Mouse (Mus musculus): ENCODE measurements around the gene St14. TPM values are rescaled to one million over a fixed set of nuclear protein-coding genes. Genes with fewer than 3 reads are reported as not detected.
A peak's percentile ranks its signal among the peaks of the same experiment; 100 is the strongest.

The St14 gene
- polyA plus RNA-seq, 1 experiment from 2014 or later, result 1.3 TPM

DNA sequence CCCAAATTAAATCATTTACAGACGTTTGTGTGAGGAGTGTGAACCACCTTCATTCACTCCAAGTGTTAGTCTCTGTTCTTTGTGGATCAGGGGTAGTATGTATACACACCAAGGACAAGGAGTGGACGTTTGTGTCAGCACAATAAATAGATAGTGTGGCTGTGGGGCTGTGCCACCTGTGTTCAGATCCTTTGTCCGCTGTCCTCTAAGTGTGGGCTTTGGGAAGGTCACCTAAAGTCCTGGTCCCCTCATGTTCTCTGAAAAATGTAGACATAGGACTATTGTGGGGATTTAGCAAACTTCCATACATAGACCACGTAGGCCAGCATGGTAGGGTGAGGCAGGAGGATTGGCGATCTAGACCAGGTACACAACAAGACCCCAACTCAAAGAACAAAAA is 46.1 kb downstream of the St14 start:
- no peak overlapping the region for H3K27ac ChIP-seq (ENCODE audit: low read length)
- no peak overlapping the region for H3K4me2 ChIP-seq (ENCODE audit: low read length)
- no peaks in the 10 kb centered on the region for H3K27me3 ChIP-seq (ENCODE audit: control insufficient read depth, insufficient read depth, low read depth, low read length)
- no peak overlapping the region for H3K4me3 ChIP-seq (ENCODE audit: low read depth, low read length)
- H3K36me3 ChIP-seq (ENCODE audit: control insufficient read depth, insufficient read depth, low read length), result no peaks in the 10 kb centered on the region
- H3K9ac ChIP-seq (ENCODE audit: low read depth, low read length), result no peak overlapping the region
- ATAC-seq, result no peak
- no peaks in the 10 kb centered on the region for H3K4me1 ChIP-seq (ENCODE audit: control insufficient read depth, insufficient read depth, low read length)
- no peaks in the 10 kb centered on the region for H3K9me3 ChIP-seq (replicated peaks; ENCODE audit: control insufficient read depth, low read length, poor library complexity, severe bottlenecking)
- WGBS, result 76% methylated on average over 5 of the region's 5 CpGs

DNA sequence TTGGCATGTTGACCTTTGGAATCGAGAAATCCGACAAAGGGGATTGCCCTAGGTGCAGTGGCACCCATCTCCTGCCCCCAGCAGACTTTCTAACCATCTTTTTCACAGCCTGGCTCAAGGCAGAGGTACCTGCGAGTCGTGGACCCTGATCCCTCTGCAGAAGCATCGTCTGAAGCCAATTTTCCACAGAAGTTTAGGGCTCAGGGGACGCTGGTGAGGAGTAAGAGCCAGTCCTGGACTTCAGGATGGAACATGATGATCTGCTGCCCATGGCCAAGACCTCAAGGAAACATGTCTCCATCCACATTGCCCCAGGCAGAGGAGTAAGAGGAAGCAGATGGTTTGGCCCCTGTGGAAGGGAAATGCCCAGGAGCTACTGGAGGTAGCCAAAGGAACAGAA is 48.9 kb downstream of the St14 start:
- Histone ChIP-seq H3K4me1 (ENCODE audit: control insufficient read depth, insufficient read depth, low read length) (no peaks in the 10 kb centered on the region), H3K27me3 (ENCODE audit: control insufficient read depth, insufficient read depth, low read depth, low read length) (no peaks in the 10 kb centered on the region), H3K9me3 (replicated peaks; ENCODE audit: control insufficient read depth, low read length, poor library complexity, severe bottlenecking) (no peaks in the 10 kb centered on the region), H3K27ac (ENCODE audit: low read length) (no peak overlapping the region), H3K4me3 (ENCODE audit: low read depth, low read length) (no peak overlapping the region), H3K4me2 (ENCODE audit: low read length) (no peak overlapping the region), H3K36me3 (ENCODE audit: control insufficient read depth, insufficient read depth, low read length) (no peaks in the 10 kb centered on the region), H3K9ac (ENCODE audit: low read depth, low read length) (no peak overlapping the region)
- ATAC-seq, result no peak
- 76% methylated on average over 6 of the region's 6 CpGs for WGBS

DNA sequence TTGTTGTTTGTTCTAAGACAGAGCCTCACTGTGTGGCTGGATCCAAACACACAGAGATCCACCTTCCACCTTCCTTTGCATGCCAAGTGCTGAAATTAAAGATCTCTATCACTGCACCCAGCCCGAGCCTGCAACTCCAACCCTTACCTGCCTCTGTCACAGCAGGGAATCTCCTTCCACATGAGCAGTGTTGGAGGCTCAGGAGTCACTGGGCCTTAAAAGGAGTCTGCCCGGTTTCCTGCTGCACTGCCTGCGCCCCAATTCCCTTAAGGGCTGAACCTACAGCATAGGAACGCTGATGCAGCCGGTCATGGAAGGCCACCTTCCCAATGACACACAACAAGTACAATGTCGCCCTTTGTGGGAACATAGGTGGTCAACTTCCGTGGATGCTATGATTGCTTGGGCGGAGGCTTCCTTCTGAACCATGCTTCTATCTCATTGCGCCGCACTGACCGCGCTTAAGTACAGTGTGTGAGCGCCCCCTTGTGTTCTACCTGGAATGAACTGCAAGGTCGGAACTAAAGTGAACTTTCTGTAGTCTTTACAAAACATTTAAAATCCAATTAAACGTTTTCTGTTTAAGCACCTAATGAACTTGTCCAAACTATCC is 49.5 kb downstream of the St14 start:
- whole genome bisulfite sequencing, result 4% methylated on average over 15 of the region's 15 CpGs
- peak; percentile 63 for ATAC-seq
- peak overlapping the region; percentile 27 for H3K4me3 ChIP-seq (ENCODE audit: low read depth, low read length)
- H3K27ac ChIP-seq (ENCODE audit: low read length), result no peak overlapping the region
- no peaks in the 10 kb centered on the region for H3K27me3 ChIP-seq (ENCODE audit: control insufficient read depth, insufficient read depth, low read depth, low read length)
- no peaks in the 10 kb centered on the region for H3K9me3 ChIP-seq (replicated peaks; ENCODE audit: control insufficient read depth, low read length, poor library complexity, severe bottlenecking)
- H3K4me1 ChIP-seq (ENCODE audit: control insufficient read depth, insufficient read depth, low read length), result no peaks in the 10 kb centered on the region
- H3K4me2 ChIP-seq (ENCODE audit: low read length), result peak overlapping the region; percentile 54
- H3K36me3 ChIP-seq (ENCODE audit: control insufficient read depth, insufficient read depth, low read length), result no peaks in the 10 kb centered on the region
- H3K9ac ChIP-seq (ENCODE audit: low read depth, low read length), result peak overlapping the region; percentile 50; the same call in 1 of the 2 replicates

DNA sequence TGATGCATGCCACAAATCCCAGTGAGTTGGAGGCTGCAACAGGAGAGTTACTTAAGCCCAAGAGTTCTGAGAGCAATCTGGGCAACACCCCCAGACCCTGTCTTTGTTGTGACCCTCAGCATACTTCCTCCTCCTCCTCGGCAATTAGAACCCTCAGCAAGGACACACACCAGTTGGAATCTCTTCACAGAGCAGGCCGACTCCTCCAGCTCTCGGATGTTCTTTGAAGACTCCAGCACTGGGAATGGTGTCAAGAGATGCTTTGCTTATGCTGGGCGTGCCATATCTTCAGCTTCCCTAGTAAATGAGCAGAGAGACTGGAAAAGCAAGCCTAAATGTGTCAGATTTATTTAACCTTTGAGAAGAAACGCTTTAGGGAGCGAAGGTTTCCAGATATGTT is 50.9 kb downstream of the St14 start:
- no peaks in the 10 kb centered on the region for H3K4me1 ChIP-seq (ENCODE audit: control insufficient read depth, insufficient read depth, low read length)
- no peaks in the 10 kb centered on the region for H3K36me3 ChIP-seq (ENCODE audit: control insufficient read depth, insufficient read depth, low read length)
- no peak overlapping the region for H3K27ac ChIP-seq (ENCODE audit: low read length)
- no peak overlapping the region for H3K4me3 ChIP-seq (ENCODE audit: low read depth, low read length)
- H3K9me3 ChIP-seq (replicated peaks; ENCODE audit: control insufficient read depth, low read length, poor library complexity, severe bottlenecking), result no peaks in the 10 kb centered on the region
- 76% methylated on average over 6 of the region's 6 CpGs for WGBS
- H3K27me3 ChIP-seq (ENCODE audit: control insufficient read depth, insufficient read depth, low read depth, low read length), result no peaks in the 10 kb centered on the region
- no peak overlapping the region for H3K9ac ChIP-seq (ENCODE audit: low read depth, low read length)
- ATAC-seq, result no peak
- no peak overlapping the region for H3K4me2 ChIP-seq (ENCODE audit: low read length)

DNA sequence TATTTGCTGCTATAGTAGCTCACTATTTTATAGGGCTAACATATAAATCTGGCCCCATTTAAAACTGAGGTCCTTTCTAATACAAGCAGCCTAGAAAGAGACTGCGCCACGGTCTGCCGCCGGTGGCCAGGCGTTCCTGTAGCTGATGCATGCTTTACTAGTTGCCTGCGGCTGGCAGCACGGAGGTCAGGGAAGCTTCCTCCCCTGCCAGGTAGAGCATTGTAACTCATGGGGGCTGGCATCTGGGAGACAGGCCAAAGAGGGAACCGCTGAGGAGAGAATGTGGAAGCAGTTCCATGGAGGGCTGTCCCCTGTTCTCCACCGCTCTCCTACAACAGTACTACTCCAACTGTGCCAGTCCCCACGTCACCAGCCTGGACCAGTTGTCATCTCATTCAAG is 56.8 kb downstream of the St14 start:
- Histone ChIP-seq H3K36me3 (ENCODE audit: control insufficient read depth, insufficient read depth, low read length) (no peaks in the 10 kb centered on the region), H3K4me1 (ENCODE audit: control insufficient read depth, insufficient read depth, low read length) (no peaks in the 10 kb centered on the region), H3K9ac (ENCODE audit: low read depth, low read length) (no peak overlapping the region), H3K9me3 (replicated peaks; ENCODE audit: control insufficient read depth, low read length, poor library complexity, severe bottlenecking) (no peaks in the 10 kb centered on the region), H3K27me3 (ENCODE audit: control insufficient read depth, insufficient read depth, low read depth, low read length) (no peaks in the 10 kb centered on the region), H3K27ac (ENCODE audit: low read length) (no peak overlapping the region), H3K4me2 (ENCODE audit: low read length) (no peak overlapping the region), H3K4me3 (ENCODE audit: low read depth, low read length) (no peak overlapping the region)
- ATAC-seq, result no peak
- WGBS, result 87% methylated on average over 10 of the region's 10 CpGs

DNA sequence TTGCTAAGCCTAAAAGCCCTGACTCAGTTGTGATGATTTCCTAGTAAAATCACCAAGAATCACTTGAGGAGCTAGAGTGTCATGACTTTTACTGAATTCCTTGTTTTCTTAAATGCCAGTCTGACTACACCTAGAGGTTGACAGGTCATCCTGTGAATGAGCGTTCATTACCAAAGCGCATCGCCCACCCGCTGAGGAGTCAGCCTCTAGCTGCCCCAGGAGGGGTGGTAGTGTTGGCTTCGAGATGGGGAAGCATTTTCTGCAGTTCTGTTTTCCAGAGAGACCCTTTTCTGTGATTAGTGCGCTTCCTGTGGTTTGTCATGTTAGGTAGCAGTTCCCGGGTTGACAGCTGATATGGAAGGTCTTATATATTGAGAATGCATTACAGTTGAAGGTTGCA is 57.9 kb downstream of the St14 start:
- H3K9me3 ChIP-seq (replicated peaks; ENCODE audit: control insufficient read depth, low read length, poor library complexity, severe bottlenecking), result no peaks in the 10 kb centered on the region
- H3K27ac ChIP-seq (ENCODE audit: low read length), result no peak overlapping the region
- 83% methylated on average over 7 of the region's 7 CpGs for WGBS
- ATAC-seq, result no peak
- H3K4me2 ChIP-seq (ENCODE audit: low read length), result no peak overlapping the region
- no peak overlapping the region for H3K4me3 ChIP-seq (ENCODE audit: low read depth, low read length)
- H3K36me3 ChIP-seq (ENCODE audit: control insufficient read depth, insufficient read depth, low read length), result 0 out of 2 replicates have a peak, but pooled peaks cover under 1% of the 10 kb centered on the region
- H3K4me1 ChIP-seq (ENCODE audit: control insufficient read depth, insufficient read depth, low read length), result no peaks in the 10 kb centered on the region
- H3K27me3 ChIP-seq (ENCODE audit: control insufficient read depth, insufficient read depth, low read depth, low read length), result no peaks in the 10 kb centered on the region
- no peak overlapping the region for H3K9ac ChIP-seq (ENCODE audit: low read depth, low read length)

DNA sequence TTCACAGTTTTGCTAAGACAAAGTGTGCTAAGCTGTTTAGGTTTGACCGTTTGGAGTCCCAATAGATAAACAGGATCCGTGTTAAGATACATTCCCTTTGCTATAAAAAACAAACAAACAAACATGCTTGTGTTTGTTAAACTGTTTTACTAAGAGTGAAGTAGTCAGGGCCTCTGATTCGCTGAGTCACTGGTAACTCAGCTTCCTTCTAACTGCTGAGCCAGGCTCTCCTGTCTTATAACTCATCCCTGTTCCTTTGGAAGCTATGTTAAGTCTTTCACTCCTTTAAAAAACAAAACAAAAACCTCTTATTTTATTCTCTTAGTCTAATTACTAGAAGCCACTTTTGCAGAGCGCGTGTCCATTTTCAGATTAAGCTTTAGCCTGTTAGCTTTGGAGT is 59.4 kb downstream of the St14 start:
- no peak overlapping the region for H3K9ac ChIP-seq (ENCODE audit: low read depth, low read length)
- no peak overlapping the region for H3K4me3 ChIP-seq (ENCODE audit: low read depth, low read length)
- WGBS, result 94% methylated on average over 5 of the region's 5 CpGs
- H3K36me3 ChIP-seq (ENCODE audit: control insufficient read depth, insufficient read depth, low read length), result 0 out of 2 replicates have a peak, but pooled peaks cover 3% of the 10 kb centered on the region
- H3K27ac ChIP-seq (ENCODE audit: low read length), result no peak overlapping the region
- no peaks in the 10 kb centered on the region for H3K4me1 ChIP-seq (ENCODE audit: control insufficient read depth, insufficient read depth, low read length)
- no peak for ATAC-seq
- H3K4me2 ChIP-seq (ENCODE audit: low read length), result no peak overlapping the region
- H3K27me3 ChIP-seq (ENCODE audit: control insufficient read depth, insufficient read depth, low read depth, low read length), result no peaks in the 10 kb centered on the region
- H3K9me3 ChIP-seq (replicated peaks; ENCODE audit: control insufficient read depth, low read length, poor library complexity, severe bottlenecking), result no peaks in the 10 kb centered on the region

DNA sequence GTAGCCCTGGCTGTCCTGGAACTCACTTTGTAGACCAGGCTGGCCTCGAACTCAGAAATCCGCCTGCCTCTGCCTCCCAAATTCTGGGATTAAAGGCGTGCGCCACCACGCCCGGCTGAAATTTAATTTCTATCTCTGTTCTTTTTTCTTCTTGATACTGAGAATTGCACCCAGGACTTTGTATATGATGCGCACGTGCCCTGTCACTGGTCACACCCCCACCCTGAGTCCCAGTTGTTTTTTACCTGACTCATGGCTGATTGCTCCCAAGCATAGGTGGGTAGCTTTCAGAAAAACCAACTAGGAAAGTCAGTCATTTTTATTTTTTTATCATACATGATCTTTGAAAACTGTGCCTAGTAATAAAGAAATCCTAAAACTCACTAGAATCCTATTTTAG is 60.9 kb downstream of the St14 start:
- no peaks in the 10 kb centered on the region for H3K9me3 ChIP-seq (replicated peaks; ENCODE audit: control insufficient read depth, low read length, poor library complexity, severe bottlenecking)
- H3K36me3 ChIP-seq (ENCODE audit: control insufficient read depth, insufficient read depth, low read length), result 0 out of 2 replicates have a peak, but pooled peaks cover 3% of the 10 kb centered on the region
- H3K4me3 ChIP-seq (ENCODE audit: low read depth, low read length), result no peak overlapping the region
- H3K4me1 ChIP-seq (ENCODE audit: control insufficient read depth, insufficient read depth, low read length), result no peaks in the 10 kb centered on the region
- 98% methylated on average over 7 of the region's 8 CpGs for WGBS
- no peak for ATAC-seq
- no peak overlapping the region for H3K9ac ChIP-seq (ENCODE audit: low read depth, low read length)
- H3K27ac ChIP-seq (ENCODE audit: low read length), result no peak overlapping the region
- no peak overlapping the region for H3K4me2 ChIP-seq (ENCODE audit: low read length)
- no peaks in the 10 kb centered on the region for H3K27me3 ChIP-seq (ENCODE audit: control insufficient read depth, insufficient read depth, low read depth, low read length)

DNA sequence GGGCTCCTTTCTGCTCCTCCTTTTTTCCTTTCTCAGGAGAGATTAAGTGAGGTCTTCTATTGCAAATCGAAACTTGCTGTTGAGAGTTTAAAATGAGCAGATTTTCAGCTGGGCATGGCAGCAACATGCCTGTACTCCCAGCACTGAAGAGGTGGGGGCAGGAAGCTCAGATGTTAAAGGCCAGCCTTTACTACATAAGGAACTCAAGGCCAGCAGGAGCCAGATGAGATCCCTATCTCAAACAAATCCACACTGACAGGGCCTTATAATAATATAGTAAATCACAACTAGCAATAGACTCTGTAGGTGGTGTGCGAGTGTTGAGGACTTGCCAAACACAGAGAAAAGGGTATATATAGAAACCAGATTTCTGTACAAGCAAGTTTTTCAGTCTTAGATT is 72.9 kb downstream of the St14 start:
- Histone ChIP-seq H3K4me2 (ENCODE audit: low read length) (no peak overlapping the region), H3K27me3 (ENCODE audit: control insufficient read depth, insufficient read depth, low read depth, low read length) (no peaks in the 10 kb centered on the region), H3K27ac (ENCODE audit: low read length) (no peak overlapping the region), H3K4me1 (ENCODE audit: control insufficient read depth, insufficient read depth, low read length) (no peaks in the 10 kb centered on the region), H3K4me3 (ENCODE audit: low read depth, low read length) (no peak overlapping the region), H3K36me3 (ENCODE audit: control insufficient read depth, insufficient read depth, low read length) (peaks cover 9% of the 10 kb centered on the region; the same call in 1 of the 2 replicates), H3K9ac (ENCODE audit: low read depth, low read length) (no peak overlapping the region), H3K9me3 (replicated peaks; ENCODE audit: control insufficient read depth, low read length, poor library complexity, severe bottlenecking) (no peaks in the 10 kb centered on the region)
- whole genome bisulfite sequencing, result 86% methylated on average over 2 of the region's 2 CpGs
- no peak for ATAC-seq
